Mouse (Mus musculus): ENCODE measurements around the gene Cap1.

- no peak for TF ChIP-seq CTCF (IDR thresholded peaks at IDR 0.05; ENCODE audit: extremely low read depth, insufficient read depth, low read length)
- no peak for TF ChIP-seq POLR2A (IDR thresholded peaks at IDR 0.05; ENCODE audit: extremely low read depth, insufficient read depth, low read length)
Observed at GRCm38 (mm10) chr4:122827651-122828050, 58.2 kb downstream of the Cap1 start.
